Mouse (Mus musculus) heart, embryonic 16.5 days (tissue): Measurements from ENCODE around the gene Cpn1. TPM values are rescaled to one million over a fixed set of nuclear protein-coding genes. Genes with fewer than 3 reads are reported as not detected.

Experiments
- ATAC-seq: fragments of 200-750 bp; cut with Nextera tagmentation; replicated peaks from 2 replicates; pipeline ENCODE4 v1.8.0; 2017; ENCODE audit warnings: moderate number of reproducible peaks; ENCODE audit not compliant: insufficient read depth, low FRiP score; ENCODE audit errors: extremely low read depth
- H3K27ac ChIP-seq: fragments of 300-500 bp; sonication (generic); 2 replicates; pipeline ENCODE4 v1.5.1; 2014; ENCODE audit warnings: mild to moderate bottlenecking, low read length, control low read depth, moderate library complexity
- H3K27me3 ChIP-seq: fragments of 300-500 bp; sonication (generic); 2 replicates; pipeline ENCODE4 v1.6.1; 2014; ENCODE audit warnings: low read length, mixed read lengths; ENCODE audit not compliant: control insufficient read depth, insufficient read depth
- H3K36me3 ChIP-seq: fragments of 300-500 bp; sonication (generic); 2 replicates; pipeline ENCODE4 v1.6.1; 2014; ENCODE audit not compliant: control insufficient read depth, insufficient read depth
- H3K4me1 ChIP-seq: fragments of 300-500 bp; sonication (generic); 2 replicates; pipeline ENCODE4 v1.6.1; 2014; ENCODE audit warnings: low read length, mixed read lengths; ENCODE audit not compliant: control insufficient read depth, insufficient read depth
- H3K4me2 ChIP-seq: fragments of 300-500 bp; sonication (generic); 2 replicates; pipeline ENCODE4 v1.6.1; 2014; ENCODE audit warnings: low read depth, mild to moderate bottlenecking, control low read depth, low read length
- H3K4me3 ChIP-seq: fragments of 300-500 bp; sonication (generic); 2 replicates; pipeline ENCODE4 v1.5.1; 2014; ENCODE audit warnings: mild to moderate bottlenecking, control low read depth, low read length
- H3K9ac ChIP-seq: fragments of 300-500 bp; sonication (generic); 2 replicates; pipeline ENCODE4 v1.6.1; 2014; ENCODE audit warnings: low read length, control low read depth
- H3K9me3 ChIP-seq: fragments of 300-500 bp; sonication (generic); replicated peaks from 2 replicates; pipeline ENCODE4 v1.6.1; 2016; ENCODE audit warnings: low read length; ENCODE audit not compliant: control insufficient read depth
- WGBS: fragments of 180-500 bp; shearing (Covaris S2); extraction: QIAGEN DNeasy Blood & Tissue Kit; methylation state at CpG from one replicate; pipeline ENCODE4 v1.1.7; 2014; 5-methylcytosine and 5-hydroxymethylcytosine counted together
- polyA plus RNA-seq: library from polyadenylated mRNA; unstranded; fragments of >200 nt; fragmentation: Nextera tagmentation; extraction: Ambion mirVana; gene quantifications from 2 replicates; pipeline ENCODE4 v1.2.1, GENCODE M21; 2015

Cpn1 gene
- polyA plus RNA-seq, 1 experiment from 2014 or later: 0.45 TPM

GRCm38 (mm10) chr19:43916586-43917405, 69.6 kb downstream of the Cpn1 start:
- Histone ChIP-seq H3K9me3 (no peaks in the 10 kb centered on the region), H3K36me3 (peaks cover 4% of the 10 kb centered on the region; the same call in 1 of the 2 replicates), H3K4me3 (peak overlapping the region; percentile 19; the same call in 1 of the 2 replicates), H3K27ac (0 out of 2 replicates have a peak overlapping the region, but pooled peaks have one; percentile 20), H3K4me2 (peak overlapping the region; percentile 55), H3K27me3 (no peaks in the 10 kb centered on the region), H3K4me1 (peaks cover 28% of the 10 kb centered on the region), H3K9ac (peak overlapping the region; percentile 39; the same call in 1 of the 2 replicates)
- peak; percentile 64; the same call in 1 of the 2 replicates for ATAC-seq
- 32% methylated on average over 21 of the region's 21 CpGs for WGBS

DNA sequence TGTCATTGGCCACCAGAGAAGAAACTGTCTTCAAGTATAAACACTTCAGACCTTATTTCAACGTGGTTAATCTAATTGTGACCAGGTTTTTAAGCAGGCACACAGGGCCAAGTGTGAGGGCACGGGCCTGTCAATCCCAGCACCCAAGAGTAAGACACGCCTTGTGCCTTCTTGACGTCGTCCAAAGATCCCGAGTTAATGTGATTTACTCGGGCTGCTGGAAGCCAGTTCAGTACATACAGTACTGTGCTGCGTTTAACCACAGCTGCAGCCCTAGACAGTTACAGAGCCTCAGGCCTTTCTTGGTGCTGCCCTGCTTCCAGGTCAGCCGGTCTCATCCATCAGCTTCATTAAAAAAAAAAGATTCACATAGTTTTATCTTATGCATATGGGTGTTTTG, 70.9 kb downstream of the Cpn1 start:
- Histone ChIP-seq H3K9ac (no peak overlapping the region), H3K4me3 (no peak overlapping the region), H3K9me3 (no peaks in the 10 kb centered on the region), H3K4me1 (peaks cover 18% of the 10 kb centered on the region), H3K36me3 (peaks cover 12% of the 10 kb centered on the region), H3K27ac (no peak overlapping the region), H3K4me2 (no peak overlapping the region), H3K27me3 (no peaks in the 10 kb centered on the region)
- ATAC-seq: no peak
- 72% methylated on average over 9 of the region's 9 CpGs for WGBS

GRCm38 (mm10) chr19:43914986-43915385, 71.4 kb downstream of the Cpn1 start:
- H3K4me1 ChIP-seq: peaks cover 18% of the 10 kb centered on the region
- H3K9me3 ChIP-seq: no peaks in the 10 kb centered on the region
- ATAC-seq: no peak
- H3K27ac ChIP-seq: no peak overlapping the region
- no peak overlapping the region for H3K4me2 ChIP-seq
- 88% methylated on average over 9 of the region's 9 CpGs for WGBS
- no peak overlapping the region for H3K4me3 ChIP-seq
- H3K9ac ChIP-seq: no peak overlapping the region
- H3K27me3 ChIP-seq: no peaks in the 10 kb centered on the region
- H3K36me3 ChIP-seq: peaks cover 13% of the 10 kb centered on the region

DNA sequence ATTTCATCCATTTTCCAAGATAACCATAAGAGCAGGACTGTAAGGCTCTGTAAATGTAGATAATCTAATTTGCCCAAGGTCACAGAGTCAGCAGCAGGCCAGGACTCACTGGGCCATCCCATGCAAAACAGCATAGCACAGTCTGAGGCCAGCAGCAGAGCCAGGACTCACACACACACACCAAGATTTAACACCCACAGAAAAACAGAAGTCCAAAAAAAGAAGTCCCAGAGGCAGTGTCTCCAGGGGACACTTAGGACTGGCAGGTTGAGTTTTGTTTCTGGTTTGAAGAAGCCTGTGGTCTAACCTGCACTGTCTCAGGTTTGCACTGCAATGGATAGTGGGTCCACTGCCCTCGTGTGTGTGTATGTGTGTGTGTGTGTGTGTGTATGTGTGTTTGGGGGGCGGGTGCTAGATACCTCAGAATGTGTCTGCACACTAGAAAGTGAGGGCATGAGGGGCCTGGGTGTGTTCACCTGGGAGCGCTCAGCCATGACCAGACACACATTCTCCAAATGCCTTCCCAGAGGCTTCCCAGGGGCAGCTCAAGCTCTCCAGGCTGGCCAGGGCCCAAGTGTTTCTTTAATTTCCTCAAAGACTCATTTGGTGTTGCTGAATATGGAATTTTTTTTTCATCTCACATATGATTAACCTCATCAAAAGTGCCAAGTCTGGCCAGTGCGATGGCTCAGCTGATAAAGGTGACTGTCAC, 73.4 kb downstream of the Cpn1 start:
- no peak overlapping the region for H3K4me3 ChIP-seq
- H3K27me3 ChIP-seq: no peaks in the 10 kb centered on the region
- no peak overlapping the region for H3K27ac ChIP-seq
- 56% methylated on average over 4 of the region's 4 CpGs for WGBS
- no peak for ATAC-seq
- peaks cover 13% of the 10 kb centered on the region for H3K36me3 ChIP-seq
- H3K4me1 ChIP-seq: peaks cover 15% of the 10 kb centered on the region
- no peak overlapping the region for H3K9ac ChIP-seq
- no peak overlapping the region for H3K4me2 ChIP-seq
- no peaks in the 10 kb centered on the region for H3K9me3 ChIP-seq

DNA sequence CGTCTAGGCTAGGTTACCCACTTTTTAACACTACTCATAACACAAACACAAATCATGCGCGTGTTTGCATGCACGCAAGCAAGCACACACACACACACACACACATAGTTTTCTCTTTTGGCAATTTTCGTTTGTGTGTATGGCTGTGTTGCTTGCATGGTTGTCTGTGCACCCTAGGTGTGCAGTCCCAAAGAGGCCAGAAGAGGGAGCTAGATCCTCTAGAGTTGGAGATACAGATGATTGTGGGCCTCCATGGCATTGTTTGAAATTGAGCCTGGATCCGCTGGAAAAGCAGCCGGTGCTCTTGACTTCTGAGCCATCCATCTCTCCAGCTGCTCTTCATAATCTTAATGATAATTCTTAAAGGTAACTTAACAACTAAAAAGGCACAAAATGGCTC, 79.9 kb downstream of the Cpn1 start:
- no peak for ATAC-seq
- Histone ChIP-seq H3K4me3 (no peak overlapping the region), H3K9ac (no peak overlapping the region), H3K4me1 (no peaks in the 10 kb centered on the region), H3K4me2 (no peak overlapping the region), H3K9me3 (no peaks in the 10 kb centered on the region), H3K27me3 (no peaks in the 10 kb centered on the region), H3K27ac (no peak overlapping the region), H3K36me3 (peaks cover 25% of the 10 kb centered on the region)
- WGBS: 91% methylated on average over 7 of the region's 7 CpGs

Other genes with a start within 250 kb of the Cpn1 start
- gene Cutc, start 233.6 kb downstream of the Cpn1 start, polyA plus RNA-seq: 10.6 and 11.4 TPM in 2 replicates
- gene Cox15, start 233.6 kb downstream of the Cpn1 start, polyA plus RNA-seq: 12.9 and 13.8 TPM in 2 replicates
- gene Abcc2, start 204.4 kb downstream of the Cpn1 start, polyA plus RNA-seq: 0.11 TPM in 1 of 2 replicates, not detected in the other
- gene Dnmbp, start 46.4 kb downstream of the Cpn1 start, polyA plus RNA-seq: 8.5 and 9.8 TPM in 2 replicates
- not detected in 2 replicates for gene Cyp2c23, start 42.7 kb upstream of the Cpn1 start, polyA plus RNA-seq
- 16.1 and 16.3 TPM in 2 replicates for gene Erlin1, start 83.2 kb upstream of the Cpn1 start, polyA plus RNA-seq
- 28.0 and 31.5 TPM in 2 replicates for gene Chuk, start 120.9 kb upstream of the Cpn1 start, polyA plus RNA-seq
- 17.1 and 19.9 TPM in 2 replicates for gene Cwf19l1, start 149.3 kb upstream of the Cpn1 start, polyA plus RNA-seq
- 50.0 and 63.3 TPM in 2 replicates for gene Bloc1s2, start 159.9 kb upstream of the Cpn1 start, polyA plus RNA-seq
- gene Pkd2l1, start 205.9 kb upstream of the Cpn1 start, polyA plus RNA-seq: 0.04 TPM in 1 of 2 replicates, not detected in the other
- gene Scd3, start 216.7 kb upstream of the Cpn1 start, polyA plus RNA-seq: 0.16 and 0.40 TPM in 2 replicates